Mouse (Mus musculus) stomach, embryonic 16.5 days (tissue): Measurements from ENCODE around the gene Gm17482. TPM values are rescaled to one million over a fixed set of nuclear protein-coding genes. Genes with fewer than 3 reads are reported as not detected.
"Not testable (repeated sequence)": the region's sequence is repeated elsewhere in the genome, so short reads cannot be mapped to it uniquely, and the experiment has no call there.

Experiments
- ATAC-seq: fragments of 200-750 bp; cut with Nextera tagmentation; 2 replicates; pipeline ENCODE4 v1.8.0; 2017; ENCODE audit warnings: moderate number of reproducible peaks, moderate TSS enrichment; ENCODE audit not compliant: insufficient read depth, low FRiP score
- H3K27ac ChIP-seq: fragments of 300-500 bp; sonication (generic); 2 replicates; pipeline ENCODE4 v1.5.1; 2014; ENCODE audit warnings: low read length
- H3K27me3 ChIP-seq: fragments of 300-500 bp; sonication (generic); 2 replicates; pipeline ENCODE4 v1.6.1; 2014; ENCODE audit warnings: low read length, control low read depth, mixed read lengths; ENCODE audit not compliant: control insufficient read depth, insufficient read depth
- H3K36me3 ChIP-seq: fragments of 300-500 bp; sonication (generic); 2 replicates; pipeline ENCODE4 v1.6.1; 2014; ENCODE audit warnings: low read length; ENCODE audit not compliant: control insufficient read depth, insufficient read depth
- H3K4me1 ChIP-seq: fragments of 300-500 bp; sonication (generic); 2 replicates; pipeline ENCODE4 v1.6.1; 2014; ENCODE audit warnings: low read length, control low read depth, mixed read lengths; ENCODE audit not compliant: control insufficient read depth, insufficient read depth
- H3K4me2 ChIP-seq: fragments of 300-500 bp; sonication (generic); 2 replicates; pipeline ENCODE4 v1.6.1; 2014; ENCODE audit warnings: low read depth, low read length, mixed read lengths
- H3K4me3 ChIP-seq: fragments of 300-500 bp; sonication (generic); replicated peaks from 2 replicates; pipeline ENCODE4 v1.5.1; 2014; ENCODE audit warnings: mild to moderate bottlenecking, low read length
- H3K9ac ChIP-seq: fragments of 300-500 bp; sonication (generic); 2 replicates; pipeline ENCODE4 v1.6.1; 2014; ENCODE audit warnings: low read length
- H3K9me3 ChIP-seq: fragments of 300-500 bp; sonication (generic); replicated peaks from 2 replicates; pipeline ENCODE4 v1.6.1; 2016; ENCODE audit warnings: low read length, control low read depth; ENCODE audit not compliant: control insufficient read depth
- WGBS: fragments of 180-500 bp; shearing (Covaris S2); extraction: QIAGEN DNeasy Blood & Tissue Kit; methylation state at CpG from one replicate; pipeline ENCODE4 v1.1.7; 2014; 5-methylcytosine and 5-hydroxymethylcytosine counted together
- polyA plus RNA-seq: library from polyadenylated mRNA; unstranded; fragments of >200 nt; fragmentation: Nextera tagmentation; extraction: Ambion mirVana; gene quantifications from 2 replicates; pipeline ENCODE4 v1.2.1, GENCODE M21; 2015

Gm17482 gene
- polyA plus RNA-seq, 1 experiment from 2014 or later, result not detected

GRCm38 (mm10) chr6:115240431-115240830 is 13.3 kb downstream of the Gm17482 start:
- H3K4me2 ChIP-seq, ATAC-seq, H3K27me3 ChIP-seq, H3K9me3 ChIP-seq, H3K36me3 ChIP-seq, H3K4me3 ChIP-seq, H3K4me1 ChIP-seq: not testable (repeated sequence)
- Histone ChIP-seq H3K9ac (0 out of 2 replicates have a peak overlapping the region, but pooled peaks have one; percentile 17), H3K27ac (peak overlapping the region; percentile 34; the same call in 1 of the 2 replicates)
- 45% methylated on average over 2 of the region's 2 CpGs for WGBS

- no peak for ATAC-seq
- Histone ChIP-seq H3K9me3 (no peaks in the 10 kb centered on the region), H3K4me3 (no peak overlapping the region), H3K4me1 (no peaks in the 10 kb centered on the region), H3K9ac (no peak overlapping the region), H3K27me3 (no peaks in the 10 kb centered on the region), H3K27ac (no peak overlapping the region), H3K36me3 (no peaks in the 10 kb centered on the region), H3K4me2 (no peak overlapping the region)
- 54% methylated on average over 3 of the region's 3 CpGs for WGBS
Observed at GRCm38 (mm10) chr6:115241131-115241699, 14.1 kb downstream of the Gm17482 start.

- no peaks in the 10 kb centered on the region for H3K9me3 ChIP-seq
- WGBS, result 74% methylated on average over 3 of the region's 3 CpGs
- H3K4me1 ChIP-seq, result no peaks in the 10 kb centered on the region
- no peak overlapping the region for H3K4me3 ChIP-seq
- H3K36me3 ChIP-seq, result no peaks in the 10 kb centered on the region
- no peak for ATAC-seq
- no peak overlapping the region for H3K9ac ChIP-seq
- no peak overlapping the region for H3K4me2 ChIP-seq
- H3K27ac ChIP-seq, result no peak overlapping the region
- no peaks in the 10 kb centered on the region for H3K27me3 ChIP-seq
Observed at GRCm38 (mm10) chr6:115241939-115242338, 14.8 kb downstream of the Gm17482 start.

- Histone ChIP-seq H3K9ac (no peak overlapping the region), H3K4me1 (no peaks in the 10 kb centered on the region), H3K36me3 (no peaks in the 10 kb centered on the region), H3K27me3 (no peaks in the 10 kb centered on the region), H3K9me3 (no peaks in the 10 kb centered on the region), H3K4me3 (no peak overlapping the region), H3K4me2 (no peak overlapping the region), H3K27ac (no peak overlapping the region)
- ATAC-seq, result no peak
- WGBS, result 71% methylated on average over 2 of the region's 2 CpGs
Observed at GRCm38 (mm10) chr6:115244222-115244621, 17.1 kb downstream of the Gm17482 start.

GRCm38 (mm10) chr6:115245500-115246058 is 18.4 kb downstream of the Gm17482 start:
- no peaks in the 10 kb centered on the region for H3K27me3 ChIP-seq
- WGBS, result 85% methylated on average over 3 of the region's 3 CpGs
- H3K4me2 ChIP-seq, result no peak overlapping the region
- H3K36me3 ChIP-seq, result no peaks in the 10 kb centered on the region
- H3K9ac ChIP-seq, result no peak overlapping the region
- no peak for ATAC-seq
- no peak overlapping the region for H3K4me3 ChIP-seq
- no peaks in the 10 kb centered on the region for H3K4me1 ChIP-seq
- H3K9me3 ChIP-seq, result no peaks in the 10 kb centered on the region
- no peak overlapping the region for H3K27ac ChIP-seq

GRCm38 (mm10) chr6:115251531-115251985 is 24.4 kb downstream of the Gm17482 start:
- Histone ChIP-seq H3K9ac (peak overlapping the region; percentile 47), H3K4me1 (peaks cover 12% of the 10 kb centered on the region), H3K4me3 (peak overlapping the region; percentile 34), H3K27ac (no peak overlapping the region), H3K9me3 (no peaks in the 10 kb centered on the region), H3K36me3 (no peaks in the 10 kb centered on the region), H3K27me3 (no peaks in the 10 kb centered on the region), H3K4me2 (peak overlapping the region; percentile 56)
- peak; percentile 44; the same call in 1 of the 2 replicates for ATAC-seq
- 5% methylated on average over 13 of the region's 13 CpGs for WGBS

GRCm38 (mm10) chr6:115252099-115252873 is 25.1 kb downstream of the Gm17482 start, which contains the start of gene Timp4:
Gene Timp4, minus strand, starts transcription at chr6:115252205.
- 41% methylated on average over 7 of the region's 10 CpGs for WGBS
- Histone ChIP-seq H3K9me3 (no peaks in the 10 kb centered on the region), H3K4me2 (peak within 1 kb of the TSS; percentile 56), H3K27me3 (no peaks in the 10 kb centered on the region), H3K4me3 (peak within 1 kb of the TSS; percentile 34), H3K36me3 (no peaks in the 10 kb centered on the region), H3K9ac (peak within 1 kb of the TSS; percentile 47), H3K27ac (no peak within 1 kb of the TSS), H3K4me1 (peaks cover 12% of the 10 kb centered on the region)
- no peak for ATAC-seq

GRCm38 (mm10) chr6:115255171-115255570 is 28.0 kb downstream of the Gm17482 start:
- H3K4me3 ChIP-seq, result no peak overlapping the region
- peaks cover 12% of the 10 kb centered on the region for H3K4me1 ChIP-seq
- ATAC-seq, result no peak
- H3K4me2 ChIP-seq, result no peak overlapping the region
- WGBS, result 60% methylated on average over 3 of the region's 3 CpGs
- H3K9me3 ChIP-seq, result no peaks in the 10 kb centered on the region
- H3K36me3 ChIP-seq, result no peaks in the 10 kb centered on the region
- no peak overlapping the region for H3K27ac ChIP-seq
- no peaks in the 10 kb centered on the region for H3K27me3 ChIP-seq
- H3K9ac ChIP-seq, result no peak overlapping the region

GRCm38 (mm10) chr6:115260507-115260906 is 33.4 kb downstream of the Gm17482 start:
- Histone ChIP-seq H3K4me3 (no peak overlapping the region), H3K4me2 (no peak overlapping the region), H3K4me1 (no peaks in the 10 kb centered on the region), H3K27me3 (no peaks in the 10 kb centered on the region), H3K36me3 (no peaks in the 10 kb centered on the region), H3K27ac (no peak overlapping the region), H3K9me3 (no peaks in the 10 kb centered on the region), H3K9ac (no peak overlapping the region)
- WGBS, result 79% methylated on average over 3 of the region's 3 CpGs
- no peak for ATAC-seq
